In genomic region chr3:86375276-86375675, GRCm38 (mm10) we compare ENCODE assay signal across 26 mouse cellular contexts.
"Had no signal": no experiment of that assay in that cellular context is flagged by ENCODE, and none has a peak within 500 bp of the region (broad histone marks: within the 10 kb centered on the region; RNA-seq: fewer than 3 reads in every experiment).

No protein-coding gene starts in this region.

- H3K9me3 ChIP-seq: heart, embryonic 13.5 days; heart, embryonic 15.5 days; hindbrain, embryonic 12.5 days; kidney, embryonic 15.5 days; limb, embryonic 10.5 days; limb, embryonic 12.5 days; liver, embryonic 13.5 days had no signal

- DNase-seq: gastrocnemius, postnatal 14 days; gastrocnemius, postnatal 36 days; heart, adult 11 months; heart, adult 2 months; heart, postnatal 14 days; heart, postnatal 36 days; kidney, adult 11 months; kidney, adult 2 months; kidney, adult 9 months; kidney, postnatal 14 days; kidney, postnatal 36 days; liver; liver, embryonic 13.5 days had no signal

- H3K4me1 ChIP-seq: heart, embryonic 13.5 days; heart, embryonic 15.5 days; hindbrain, embryonic 12.5 days; kidney, embryonic 15.5 days; limb, embryonic 12.5 days; liver, embryonic 13.5 days had no signal

- H3K4me2 ChIP-seq: heart, embryonic 11.5 days; heart, embryonic 13.5 days; heart, embryonic 15.5 days; hindbrain, embryonic 12.5 days; hindbrain, embryonic 14.5 days; kidney, embryonic 15.5 days; limb, embryonic 12.5 days; liver, embryonic 11.5 days; liver, embryonic 13.5 days had no signal

- H3K27ac ChIP-seq: heart, adult 2 months; heart, embryonic 13.5 days; heart, embryonic 15.5 days; hindbrain, embryonic 12.5 days; hindbrain, embryonic 14.5 days; hindbrain, postnatal 0 days; kidney, embryonic 15.5 days; kidney, postnatal 0 days; layer of hippocampus, adult 2 months; limb, embryonic 12.5 days; liver, embryonic 13.5 days had no signal

- H3K9ac ChIP-seq: heart, embryonic 13.5 days; heart, embryonic 15.5 days; hindbrain, embryonic 12.5 days; hindbrain, embryonic 14.5 days; kidney, embryonic 15.5 days; limb, embryonic 12.5 days; liver, embryonic 13.5 days had no signal

- H3K36me3 ChIP-seq: heart, embryonic 13.5 days; heart, embryonic 15.5 days; hindbrain, embryonic 12.5 days; kidney, embryonic 15.5 days; limb, embryonic 10.5 days; limb, embryonic 12.5 days; liver, embryonic 13.5 days had no signal

- H3K4me3 ChIP-seq: heart, adult 2 months; heart, embryonic 13.5 days; heart, embryonic 15.5 days; hindbrain, embryonic 12.5 days; kidney, embryonic 15.5 days; layer of hippocampus, adult 2 months; limb, embryonic 10.5 days; limb, embryonic 12.5 days; liver, embryonic 13.5 days had no signal

- ATAC-seq: hindbrain, postnatal 0 days; intestine, embryonic 16.5 days had no signal

- H3K27me3 ChIP-seq: heart, embryonic 13.5 days; heart, embryonic 15.5 days; hindbrain, embryonic 12.5 days; kidney, embryonic 15.5 days; limb, embryonic 12.5 days; liver, embryonic 13.5 days had no signal
